Mouse (Mus musculus) heart, postnatal 10 days (tissue): ENCODE data around the gene Dmrt3. TPM values are rescaled to one million over a fixed set of nuclear protein-coding genes. Genes with fewer than 3 reads are reported as not detected.

Experiments
- DNase-seq, 2 experiments: peaks; one replicate each; pipeline ENCODE4 v3.0.0; 2021
- intact Hi-C: fragments of 180-260 bp; cut with DNase I; formaldehyde crosslinking; loops from one replicate; pipeline ENCODE4 v1.15.1; 2025
- total RNA-seq, 2 experiments: library from RNA; stranded (reverse); gene quantifications; 2 replicates each; pipeline ENCODE4 v1.2.3; 2021

Gene Dmrt3
- total RNA-seq: not detected

- no peak for DNase-seq
- intact Hi-C loops: no loop called here
Observed at GRCm38 (mm10) chr19:25610015-25610410, at the start of gene Dmrt3. Gene Dmrt3, plus strand, starts transcription at chr19:25610301.

- intact Hi-C loops: no loop called here
- no peak for DNase-seq
Observed at GRCm38 (mm10) chr19:25564430-25564829, 45.7 kb upstream of the Dmrt3 start.

- intact Hi-C loops: no loop called here
- DNase-seq: no peak
Observed at GRCm38 (mm10) chr19:25569778-25570177, 40.3 kb upstream of the Dmrt3 start.

- intact Hi-C loops: no loop called here
- no peak for DNase-seq
Observed at GRCm38 (mm10) chr19:25574431-25574830, 35.7 kb upstream of the Dmrt3 start.

- DNase-seq: no peak
- intact Hi-C loops: no loop called here
Observed at GRCm38 (mm10) chr19:25574981-25575814, 34.9 kb upstream of the Dmrt3 start.

GRCm38 (mm10) chr19:25578358-25578757 lies 31.7 kb upstream of the Dmrt3 start:
- DNase-seq: no peak
- intact Hi-C loops: no loop called here

- intact Hi-C loops: no loop called here
- no peak for DNase-seq
Observed at GRCm38 (mm10) chr19:25579440-25579839, 30.7 kb upstream of the Dmrt3 start.

GRCm38 (mm10) chr19:25597717-25598232 lies 12.3 kb upstream of the Dmrt3 start:
- DNase-seq: no peak
- intact Hi-C loops: no loop called here

- DNase-seq: no peak
- intact Hi-C loops: no loop called here
Observed at GRCm38 (mm10) chr19:25598626-25599025, 11.5 kb upstream of the Dmrt3 start.

GRCm38 (mm10) chr19:25601966-25602365 lies 8.1 kb upstream of the Dmrt3 start:
- no peak for DNase-seq
- intact Hi-C loops: no loop called here

- intact Hi-C loops: no loop called here
- DNase-seq: no peak
Observed at GRCm38 (mm10) chr19:25607461-25608205, 2.5 kb upstream of the Dmrt3 start.

- DNase-seq: no peak
- intact Hi-C loops: no loop called here
Observed at GRCm38 (mm10) chr19:25608206-25608580, 1.9 kb upstream of the Dmrt3 start.

- intact Hi-C loops: no loop called here
- DNase-seq: peak in 1 of 2 experiments; percentile 46
Observed at GRCm38 (mm10) chr19:25608961-25609850, 895 bp upstream of the Dmrt3 start.

- intact Hi-C loops: no loop called here
- no peak for DNase-seq
Observed at GRCm38 (mm10) chr19:25610411-25611111, 460 bp downstream of the Dmrt3 start.

GRCm38 (mm10) chr19:25611116-25611515 lies 1.0 kb downstream of the Dmrt3 start:
- no peak for DNase-seq
- intact Hi-C loops: no loop called here

GRCm38 (mm10) chr19:25611876-25612805 lies 2.0 kb downstream of the Dmrt3 start:
- no peak for DNase-seq
- intact Hi-C loops: no loop called here

GRCm38 (mm10) chr19:25612806-25613295 lies 2.8 kb downstream of the Dmrt3 start:
- no peak for DNase-seq
- intact Hi-C loops: no loop called here

- intact Hi-C loops: no loop called here
- no peak for DNase-seq
Observed at GRCm38 (mm10) chr19:25613476-25614300, 3.6 kb downstream of the Dmrt3 start.
